Mouse (Mus musculus): ENCODE measurements around the gene Gclc.

- TF ChIP-seq EP300 (optimal IDR thresholded peaks at IDR 0.05) (no peak), CTCF (IDR thresholded peaks at IDR 0.05; ENCODE audit: low read depth) (no peak)
Measured at GRCm38 (mm10) chr9:77725448-77725847, 28.9 kb upstream of the Gclc start.

All from stomach, postnatal 0 days (tissue).